Mouse (Mus musculus) liver, adult 2 months (tissue): ENCODE measurements around the gene Ptges3l.

ENCODE experiments used
- CTCF ChIP-seq: fragments of 200-500 bp; IDR thresholded peaks from 2 replicates; pipeline ENCODE4 v1.5.1; 2011; ENCODE audit warnings: low read depth, low read length, control low read depth
- POLR2A ChIP-seq: fragments of 200-500 bp; IDR thresholded peaks from 2 replicates; pipeline ENCODE4 v1.6.1; 2011; ENCODE audit warnings: low read length, control low read depth; ENCODE audit not compliant: insufficient read depth; ENCODE audit errors: extremely low read depth

GRCm38 (mm10) chr11:101431327-101431726, 6.2 kb upstream of the Ptges3l start:
- TF ChIP-seq CTCF: no peak
- no peak for TF ChIP-seq POLR2A
